11 mouse cellular contexts compared by ENCODE assay signal in the genomic region with DNA sequence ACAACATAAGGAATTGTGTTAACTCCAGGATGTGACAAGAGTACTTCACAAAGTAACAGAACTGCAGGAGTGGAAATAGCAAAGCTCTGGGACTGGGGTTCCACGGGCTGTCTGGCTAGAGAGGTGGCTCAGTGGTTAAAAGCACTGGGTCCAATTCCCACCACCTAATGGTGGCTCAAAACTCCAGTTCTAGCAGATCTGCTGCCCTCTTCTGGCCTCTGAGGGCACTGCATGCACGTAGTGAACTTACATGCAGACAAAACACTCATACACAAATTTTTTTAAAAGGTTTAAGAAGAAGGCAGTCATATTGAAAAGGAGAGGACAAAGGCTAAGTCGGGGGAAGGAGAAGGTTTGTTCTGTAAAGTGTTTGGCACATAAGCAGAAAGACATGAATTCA. TPM values are rescaled to one million over a fixed set of nuclear protein-coding genes. Genes with fewer than 3 reads are reported as not detected.
A peak's percentile ranks its signal among the peaks of the same experiment; 100 is the strongest.
DNase-seq lines count a peak whose midpoint lies in the region; TF ChIP-seq lines count a peak whose summit lies in the region.
"Had no signal": no experiment of that assay in that cellular context is flagged by ENCODE, and none has a peak within 500 bp of the region (broad histone marks: within the 10 kb centered on the region; RNA-seq: fewer than 3 reads in every experiment).

No protein-coding gene starts in this region.

- no peak overlapping the region for H3K4me3 ChIP-seq in ES-Bruce4 (ENCODE audit: low read depth, low read length)
- H3K4me3 ChIP-seq: embryonic facial prominence, embryonic 12.5 days; hindbrain, embryonic 12.5 days had no signal

- no peaks in the 10 kb centered on the region for H3K27me3 ChIP-seq in ES-Bruce4 (ENCODE audit: control insufficient read depth, insufficient read depth, low read length, poor library complexity, severe bottlenecking)
- H3K27me3 ChIP-seq: embryonic facial prominence, embryonic 12.5 days; hindbrain, embryonic 12.5 days had no signal

- no peak for TF ChIP-seq EP300 in ES-Bruce4 (IDR thresholded peaks at IDR 0.05; ENCODE audit: insufficient read depth, low read depth, low read length)

- H3K9ac ChIP-seq in ES-Bruce4 (ENCODE audit: low read depth, poor library complexity, severe bottlenecking): no peak overlapping the region
- H3K9ac ChIP-seq: embryonic facial prominence, embryonic 12.5 days; hindbrain, embryonic 12.5 days had no signal

- peak; percentile 30 for DNase-seq in kidney, postnatal 10 days
- no peak for DNase-seq in kidney, adult 11 months
- DNase-seq in A20 (ENCODE audit: low read depth, low spot score): peak; percentile 45
- peak; percentile 51 for DNase-seq in induced T-regulatory cell, adult 2 months (ENCODE audit: low read depth)
- no peak for DNase-seq in right cerebral cortex, adult 18-20 months
- no peak for DNase-seq in gastrocnemius, postnatal 36 days
- DNase-seq: adrenal gland, postnatal 25 days; gastrocnemius, postnatal 14 days had no signal

- H3K4me1 ChIP-seq in ES-Bruce4 (ENCODE audit: control insufficient read depth, insufficient read depth, low read length): no peaks in the 10 kb centered on the region
- H3K4me1 ChIP-seq: embryonic facial prominence, embryonic 12.5 days had no signal

- peak; percentile 58 for TF ChIP-seq CTCF in ES-Bruce4 (IDR thresholded peaks at IDR 0.05; ENCODE audit: low read depth, low read length)

- intact Hi-C loops in gastrocnemius, postnatal 36 days (cut with DNase I): loop anchor here (5.0 kb wide), 1 partner anchor 238 kb away; no protein-coding TSS in a partner anchor

- no peaks in the 10 kb centered on the region for H3K36me3 ChIP-seq in ES-Bruce4 (ENCODE audit: control insufficient read depth, insufficient read depth, low read length, poor library complexity, severe bottlenecking)
- H3K36me3 ChIP-seq: embryonic facial prominence, embryonic 12.5 days had no signal

- H3K27ac ChIP-seq in ES-Bruce4 (ENCODE audit: insufficient read depth, low read length): no peak overlapping the region
- H3K27ac ChIP-seq: embryonic facial prominence, embryonic 12.5 days; hindbrain, embryonic 12.5 days had no signal

- H3K9me3 ChIP-seq in ES-Bruce4 (replicated peaks; ENCODE audit: control insufficient read depth, insufficient read depth, low read length, poor library complexity, severe bottlenecking): no peaks in the 10 kb centered on the region
- H3K9me3 ChIP-seq: embryonic facial prominence, embryonic 12.5 days; hindbrain, embryonic 12.5 days had no signal

- TF ChIP-seq POLR2A in ES-Bruce4 (IDR thresholded peaks at IDR 0.05; ENCODE audit: insufficient read depth, low read length): no peak

RNA-seq across cellular contexts. Expression of gene Atg7, which starts 57.8 kb away (rescaled TPM):
- 18.0 and 21.2 TPM in 2 replicates for polyA plus RNA-seq in ES-Bruce4 (2011; ENCODE audit: insufficient read depth, insufficient read length, low read depth, missing spikeins)
- 1 to 10 TPM; 8.2 to 8.6 TPM for total RNA-seq in gastrocnemius, postnatal 36 days (2021)

Comparison
In these comparisons a context has a peak if more than half of its experiments do, and no peak if none do; other contexts are left out.
1. DNase-seq: peak in kidney, postnatal 10 days (single experiment), A20 (single experiment) and induced T-regulatory cell, adult 2 months (single experiment); none in kidney, adult 11 months (single experiment), right cerebral cortex, adult 18-20 months (single experiment) and gastrocnemius, postnatal 36 days (0 of 2).